Mouse (Mus musculus) cerebellum, postnatal 25 days (tissue): ENCODE measurements around the gene Nav1.

Source experiments
- DNase-seq, 2 experiments: peaks; one replicate each; pipeline ENCODE4 v3.0.0; 2021; ENCODE audit warnings: mixed read lengths in 2 of 2

Nav1 gene

DNA sequence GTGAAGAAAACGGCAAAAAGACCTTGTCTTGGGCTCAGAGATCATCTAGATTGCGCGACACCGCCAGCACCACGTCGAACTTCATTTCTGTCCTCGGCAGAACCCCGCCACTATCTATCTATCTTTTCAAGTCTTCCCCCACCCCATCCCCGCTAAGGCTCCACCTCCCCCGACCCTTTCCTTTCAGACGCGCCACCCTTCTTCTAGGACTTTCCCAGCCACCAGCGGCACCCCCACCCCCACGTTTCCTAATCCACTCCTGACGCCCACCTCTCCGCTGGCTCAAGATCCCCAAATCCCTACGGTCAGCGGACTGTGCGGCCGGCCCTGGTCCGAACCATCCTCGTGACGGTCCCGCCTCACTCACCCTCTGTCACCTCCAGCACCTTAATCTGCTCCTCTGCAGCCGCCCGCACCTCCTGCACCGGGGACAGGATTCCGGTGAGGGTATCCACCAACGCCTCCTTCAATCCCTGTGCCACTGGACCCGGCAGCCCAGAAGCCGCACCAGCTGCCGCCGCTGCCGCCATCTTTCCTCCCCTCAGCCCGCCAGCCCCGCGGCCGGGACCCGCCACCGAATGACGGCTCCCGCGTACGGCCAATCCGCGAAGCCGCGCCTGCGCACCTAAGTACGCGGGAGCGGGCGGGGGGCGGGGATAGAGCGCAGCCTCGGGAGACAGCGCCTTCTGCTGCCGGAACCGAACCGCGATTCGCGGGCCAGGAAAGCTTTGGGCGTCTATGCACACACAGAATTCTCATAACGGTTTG is 177.0 kb downstream of the Nav1 start, which contains the start of gene Ipo9:
TSS of gene Ipo9 (minus strand) at position 599 of the 768 bp plus-strand sequence.
- peak; percentile 95 to 98 for DNase-seq

DNA sequence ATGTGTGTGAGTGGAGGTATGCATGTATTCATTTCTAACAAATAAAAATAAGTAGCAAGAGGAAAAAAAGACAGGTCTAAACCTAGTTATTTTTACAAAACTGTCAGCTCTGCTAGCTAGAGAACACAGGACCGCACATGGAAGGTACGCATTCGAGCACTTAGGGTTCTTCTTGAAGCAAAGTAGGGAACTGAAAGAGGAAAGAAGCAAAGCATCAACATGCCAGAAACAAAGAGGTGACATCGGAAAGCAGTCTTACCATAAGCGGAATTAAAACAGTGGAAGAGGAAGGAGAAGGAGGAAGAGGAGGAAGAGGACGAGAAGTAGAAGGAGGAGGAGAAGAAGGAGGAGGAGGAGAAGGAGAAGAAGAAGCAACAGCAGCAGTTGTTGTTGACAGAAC is 179.7 kb downstream of the Nav1 start:
- no peak for DNase-seq

DNA sequence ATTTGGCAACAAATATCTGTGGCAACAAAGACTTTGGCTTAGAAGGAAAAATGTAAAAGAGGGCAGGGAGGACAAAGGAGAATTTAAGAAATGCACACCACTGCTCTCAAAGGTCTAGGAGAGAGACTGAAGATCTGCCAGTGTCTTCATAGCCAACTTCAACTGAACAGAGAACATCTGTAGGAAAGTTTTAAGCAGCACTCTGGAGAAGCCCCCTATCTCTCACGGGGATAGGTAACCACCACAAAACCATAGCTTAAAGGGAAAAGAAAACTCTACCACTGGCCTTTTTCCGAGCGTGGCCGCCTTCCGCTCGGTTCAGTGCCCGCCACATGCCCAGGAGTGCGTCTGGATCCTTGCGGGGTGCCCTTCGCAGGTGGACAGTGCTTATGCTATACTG is 180.4 kb downstream of the Nav1 start:
- DNase-seq: peak; percentile 14 to 25

DNA sequence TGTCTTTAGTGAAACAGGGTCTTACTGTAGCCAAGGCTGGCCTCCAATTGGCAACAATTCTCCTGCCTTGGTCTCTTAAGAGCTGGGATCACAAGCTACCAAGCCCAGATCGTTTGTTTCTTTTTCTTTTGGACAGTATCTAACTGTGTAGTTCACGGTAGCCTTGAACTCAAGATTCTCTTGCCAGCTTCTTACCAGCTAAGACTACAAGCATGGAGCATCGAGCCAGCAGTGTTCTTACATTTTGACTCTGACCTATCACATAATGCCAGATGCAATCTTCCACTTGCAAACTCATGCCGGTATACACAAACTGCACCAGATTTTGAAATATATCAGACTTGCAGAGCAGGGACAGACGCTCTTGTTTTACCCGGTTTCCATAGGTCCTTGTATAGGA is 184.3 kb downstream of the Nav1 start:
- DNase-seq: no peak

DNA sequence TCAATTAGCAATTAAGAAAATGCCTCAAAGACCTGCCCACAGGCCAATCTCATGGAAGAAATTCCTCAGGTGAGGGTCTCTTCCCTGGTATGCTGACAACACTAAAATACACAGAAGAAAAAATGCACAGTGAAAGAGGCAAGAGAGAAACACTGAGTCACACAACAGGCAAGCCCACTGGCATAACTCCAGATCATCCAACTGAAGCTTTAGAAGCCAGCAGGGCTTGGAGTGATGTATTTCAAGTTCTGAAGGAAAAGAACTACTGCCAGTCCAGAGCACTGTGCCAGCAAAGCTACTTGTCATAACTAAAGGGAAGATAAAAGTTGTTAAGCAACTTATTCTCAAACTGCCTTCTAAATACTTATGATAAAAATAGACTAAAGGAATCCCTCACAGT is 193.1 kb downstream of the Nav1 start:
- no peak for DNase-seq

DNA sequence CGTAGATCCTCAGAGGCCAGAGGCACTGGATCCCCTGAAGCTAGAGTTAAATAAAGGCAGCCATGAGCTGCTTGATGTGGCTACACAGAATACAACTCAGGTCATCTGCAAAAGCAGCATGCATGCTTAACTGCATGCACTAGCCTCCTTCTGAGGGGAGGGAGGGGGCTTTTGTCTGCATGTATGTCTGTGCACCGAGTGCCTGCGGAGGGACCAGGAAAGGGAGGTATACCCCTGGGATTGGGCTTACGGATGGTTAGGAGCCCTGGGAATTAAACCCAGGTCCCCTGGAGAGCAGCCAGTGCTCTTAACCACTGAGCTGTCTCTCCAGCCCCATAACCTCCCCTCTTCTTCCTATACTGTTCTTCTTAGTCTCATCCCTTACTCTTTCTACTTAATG is 195.0 kb downstream of the Nav1 start:
- no peak for DNase-seq

DNA sequence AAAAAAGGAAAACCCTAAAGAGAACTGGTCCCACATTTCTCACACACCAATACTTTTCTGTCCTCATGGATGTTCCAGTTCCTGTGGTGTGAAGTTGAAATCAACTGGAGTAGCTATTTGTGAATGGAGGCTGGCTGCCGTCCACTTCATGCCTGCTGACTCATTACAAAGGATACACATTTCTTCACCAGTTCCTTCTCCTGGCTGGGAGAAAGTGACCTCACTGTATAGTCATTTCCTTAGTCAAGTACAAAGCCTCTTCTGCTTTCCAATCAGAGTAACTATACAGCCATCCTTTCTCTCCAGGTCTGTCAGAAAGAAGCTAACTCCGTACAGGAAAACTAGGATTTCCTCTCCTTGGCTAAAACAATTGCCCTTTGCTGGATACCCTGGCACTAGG is 196.1 kb downstream of the Nav1 start:
- DNase-seq: no peak

DNA sequence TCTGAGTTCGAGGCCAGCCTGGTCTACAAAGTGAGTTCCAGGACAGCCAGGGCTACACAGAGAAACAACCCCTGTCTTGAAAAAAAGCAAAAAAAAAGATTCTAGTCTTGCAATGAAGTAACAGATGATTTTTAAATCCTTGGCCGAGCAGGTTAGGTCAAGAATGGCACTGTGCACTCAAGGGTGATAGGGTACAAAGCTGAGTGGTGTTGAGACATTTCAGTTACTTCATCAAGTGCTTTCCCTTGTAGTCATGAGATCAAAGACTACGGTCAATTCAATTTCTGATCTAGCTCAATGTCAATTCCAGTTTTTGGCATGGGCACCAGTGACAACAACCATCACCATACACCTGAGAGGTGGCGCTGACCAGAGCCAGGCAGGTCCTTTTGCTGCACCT is 198.1 kb downstream of the Nav1 start:
- no peak for DNase-seq

DNA sequence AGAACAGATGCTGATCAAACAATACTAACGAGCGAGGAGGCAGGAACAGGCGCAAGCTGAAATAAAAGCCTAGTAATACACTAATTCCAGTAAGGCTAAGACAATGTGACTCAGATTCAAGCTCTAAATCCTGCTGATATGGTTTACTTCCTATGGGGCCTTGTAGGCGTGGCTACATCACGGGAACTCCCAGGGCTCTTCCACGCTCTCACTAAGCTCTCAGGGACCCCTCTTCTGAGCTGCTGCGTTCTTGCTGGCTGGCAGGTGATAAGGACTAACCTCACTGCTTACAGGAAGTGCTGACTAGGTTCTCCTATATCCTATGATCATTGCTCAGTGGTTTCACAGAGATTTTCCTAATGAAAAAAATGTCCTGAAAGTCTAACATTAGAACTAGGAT is 201.7 kb downstream of the Nav1 start:
- no peak for DNase-seq

DNA sequence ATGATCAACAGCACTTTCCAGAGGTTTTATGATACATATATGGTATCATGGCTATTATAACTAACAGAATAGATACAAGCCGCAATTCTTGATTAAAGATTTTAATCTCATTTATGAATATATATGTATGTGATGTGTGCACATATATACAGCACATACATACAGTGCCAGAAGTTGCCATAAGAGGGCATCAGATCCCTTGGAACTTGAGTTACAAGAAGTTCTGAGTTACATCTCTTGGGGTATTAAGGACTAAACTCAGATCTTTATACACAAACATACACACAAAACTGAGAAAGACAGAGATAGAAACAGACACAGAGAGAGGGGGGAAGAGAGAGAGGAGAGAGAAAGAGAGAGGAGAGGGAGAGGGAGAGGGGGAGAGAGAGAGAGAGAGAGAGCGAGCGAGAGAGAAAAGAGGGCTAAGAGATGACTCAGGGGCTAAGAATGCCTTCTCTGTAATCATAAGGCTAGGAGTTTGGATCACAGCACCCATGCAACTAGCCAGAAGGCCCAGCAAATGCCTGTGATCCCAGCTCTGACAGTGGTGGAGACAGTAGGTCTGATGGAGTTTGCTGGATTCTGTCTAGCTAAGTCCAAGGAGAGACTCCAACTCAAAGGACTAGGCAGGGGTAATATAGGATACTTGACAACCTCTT is 205.5 kb downstream of the Nav1 start:
- DNase-seq: no peak

DNA sequence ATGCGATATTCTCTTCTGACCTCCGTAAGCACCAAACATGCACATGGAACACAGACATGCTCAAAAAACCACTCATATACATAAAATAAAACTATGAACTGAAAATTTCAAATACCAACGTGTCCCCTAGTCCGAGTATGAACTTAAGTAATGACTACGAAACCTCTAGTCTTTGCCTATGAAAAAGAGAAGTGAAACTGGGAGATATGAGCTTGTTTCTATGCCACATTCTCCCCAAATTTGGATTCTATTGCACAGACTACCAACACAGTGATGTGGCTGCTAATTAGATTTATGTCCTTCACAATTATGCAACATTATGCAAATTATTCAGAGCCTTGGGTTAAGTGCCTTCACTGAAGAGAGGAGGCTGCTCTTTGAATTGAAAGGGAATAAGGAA is 207.6 kb downstream of the Nav1 start:
- no peak for DNase-seq

DNA sequence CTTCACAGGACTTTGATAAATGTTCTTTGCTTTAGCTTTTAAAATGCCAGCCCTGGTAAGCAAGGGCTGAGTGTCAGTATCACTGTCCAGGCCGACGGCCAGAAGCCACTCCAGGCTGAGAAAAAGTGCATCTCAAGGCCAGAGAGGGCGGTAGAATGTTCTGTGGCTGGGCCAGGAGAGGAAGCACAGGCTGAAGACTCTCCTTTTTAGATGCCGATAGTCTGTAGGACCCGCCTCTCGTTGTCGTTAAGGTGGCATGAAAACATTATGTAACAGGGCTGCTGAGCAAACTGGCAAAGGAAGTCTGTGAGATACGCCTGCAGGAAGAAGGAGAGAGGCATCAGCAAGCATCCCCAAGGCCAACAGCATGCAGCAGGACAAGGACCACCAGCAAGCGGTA is 221.9 kb downstream of the Nav1 start:
- DNase-seq: no peak
